ENCODE assay signal across 10 mouse cellular contexts in the genomic region with DNA sequence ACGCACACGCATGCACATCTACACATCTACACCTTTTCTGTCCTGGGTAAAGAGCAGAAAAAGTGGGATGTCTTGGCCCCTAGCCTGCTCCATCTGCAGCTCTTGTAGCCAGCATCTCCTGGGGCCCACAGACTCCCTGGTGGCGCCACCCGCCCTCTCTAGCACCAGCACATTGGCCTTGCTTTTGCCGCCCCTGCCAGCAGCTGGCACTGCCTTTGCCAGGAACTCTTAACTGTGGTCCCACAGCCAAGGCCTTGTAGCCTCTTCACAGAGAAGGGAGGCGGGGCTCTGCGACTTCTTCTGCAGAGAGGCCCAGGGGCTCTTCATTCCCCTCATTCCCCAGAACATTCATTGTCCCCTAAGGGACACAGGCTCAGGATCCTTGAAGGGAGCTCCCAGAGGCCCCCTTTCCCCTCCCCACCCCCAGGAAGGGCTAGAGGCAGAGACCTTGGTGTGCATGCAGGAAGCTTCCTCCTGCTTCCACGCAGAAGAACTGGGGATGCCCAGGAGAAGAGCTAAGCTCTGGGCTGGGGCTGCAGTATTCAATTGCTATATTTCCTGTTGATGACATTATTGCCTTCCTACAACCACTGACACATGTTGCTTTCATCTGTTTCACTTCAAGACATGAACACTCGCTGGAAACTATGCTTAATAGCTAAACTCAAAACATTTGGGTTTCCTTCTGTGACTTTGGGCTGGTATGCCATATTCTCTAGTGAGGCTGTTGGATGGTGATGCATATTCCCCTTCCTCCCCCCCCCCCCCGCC. TPM values are rescaled to one million over a fixed set of nuclear protein-coding genes. Genes with fewer than 3 reads are reported as not detected.
DNase-seq lines count a peak whose midpoint lies in the region; ATAC-seq and TF ChIP-seq lines count a peak whose summit lies in the region.
"Had no signal": no experiment of that assay in that cellular context is flagged by ENCODE, and none has a peak within 500 bp of the region (broad histone marks: within the 10 kb centered on the region; RNA-seq: fewer than 3 reads in every experiment).

No protein-coding gene starts in this region.

- DNase-seq in cerebellum, postnatal 10 days: peak; percentile 70 to 88
- no peak for DNase-seq in cerebellum, postnatal 36 days
- DNase-seq in lung, postnatal 4 days: peak; percentile 8 to 43
- DNase-seq in lung, adult 2 months: no peak
- DNase-seq in heart, postnatal 10 days: peak; percentile 53 to 63
- DNase-seq in midbrain, postnatal 0 days (ENCODE audit: low spot score): peak; percentile 75
- no peak for DNase-seq in spleen, postnatal 10 days (ENCODE audit: low spot score in 2 of 2)
- DNase-seq in yolk sac, embryonic 10.5 days (ENCODE audit: low spot score): no peak
- DNase-seq: kidney, adult 11 months had no signal

- TF ChIP-seq CTCF in lung, adult 2 months (IDR thresholded peaks at IDR 0.05; ENCODE audit: insufficient read depth, low read length): no peak
- no peak; the same call in 1 of the 2 replicates for TF ChIP-seq CTCF in midbrain, postnatal 0 days (IDR thresholded peaks at IDR 0.05)

- no peak for TF ChIP-seq POLR2A in lung, adult 2 months (IDR thresholded peaks at IDR 0.05; ENCODE audit: borderline replicate concordance, extremely low read depth, low read depth, low read length)

- no peaks in the 10 kb centered on the region for H3K36me3 ChIP-seq in midbrain, postnatal 0 days (ENCODE audit: insufficient read depth, low read length)

- ATAC-seq in midbrain, postnatal 0 days (ENCODE audit: low FRiP score): no peak; the same call in 1 of the 2 replicates

- no peak overlapping the region for H3K9ac ChIP-seq in midbrain, postnatal 0 days (replicated peaks; ENCODE audit: low read length, poor library complexity, severe bottlenecking)

- no peaks in the 10 kb centered on the region for H3K27me3 ChIP-seq in midbrain, postnatal 0 days (ENCODE audit: insufficient read depth, low read length)

- no peak overlapping the region for H3K4me3 ChIP-seq in lung, adult 2 months (replicated peaks; ENCODE audit: extremely low read depth, low read depth, low read length)
- no peak overlapping the region for H3K4me3 ChIP-seq in midbrain, postnatal 0 days (ENCODE audit: low read depth, low read length)
- H3K4me3 ChIP-seq: megakaryocyte, embryonic 14.5 days had no signal

- WGBS in lung, adult 2 months: 71% methylated on average over 10 of the region's 10 CpGs
- WGBS in midbrain, postnatal 0 days: 70% methylated on average over 9 of the region's 10 CpGs

- intact Hi-C loops in heart, postnatal 10 days (cut with DNase I): no loop called here

- no peak overlapping the region for H3K27ac ChIP-seq in midbrain, postnatal 0 days (ENCODE audit: low read depth, low read length)

- no peaks in the 10 kb centered on the region for H3K9me3 ChIP-seq in midbrain, postnatal 0 days (ENCODE audit: low read length)
- H3K9me3 ChIP-seq: megakaryocyte, embryonic 14.5 days had no signal

- H3K4me1 ChIP-seq in lung, adult 2 months (ENCODE audit: control insufficient read depth, insufficient read depth, low read length): no peaks in the 10 kb centered on the region
- no peaks in the 10 kb centered on the region for H3K4me1 ChIP-seq in midbrain, postnatal 0 days (ENCODE audit: insufficient read depth, low read length)
- H3K4me1 ChIP-seq: megakaryocyte, embryonic 14.5 days had no signal

- H3K4me2 ChIP-seq in midbrain, postnatal 0 days (ENCODE audit: low read depth, low read length, poor library complexity, severe bottlenecking): no peak overlapping the region

RNA-seq across cellular contexts. Expression of gene Axin2, which starts 19.2 kb away (rescaled TPM):
- 14.4 and 17.9 TPM in 2 replicates for polyA plus RNA-seq in lung, adult 2 months (2012; rRNA removed)
- 1 to 10 TPM; 5.4 to 6.0 TPM for total RNA-seq in heart, postnatal 10 days (2021)
- total RNA-seq in midbrain, postnatal 0 days (2014; rRNA removed): 38.0 and 55.2 TPM in 2 replicates
- 7.5 and 9.7 TPM in 2 replicates for polyA plus RNA-seq in midbrain, postnatal 0 days (2015; fragmentation: Nextera tagmentation; extraction: Ambion mirVana)

Comparison
In these comparisons a context has a peak if more than half of its experiments do, and no peak if none do; other contexts are left out.
1. DNase-seq: peak in cerebellum, postnatal 10 days (2 of 2), lung, postnatal 4 days (2 of 2), heart, postnatal 10 days (2 of 2) and midbrain, postnatal 0 days (single experiment); none in cerebellum, postnatal 36 days (0 of 2), lung, adult 2 months (single experiment), spleen, postnatal 10 days (0 of 2) and yolk sac, embryonic 10.5 days (single experiment).